Mouse (Mus musculus): ENCODE measurements around the gene Nol9. TPM values are rescaled to one million over a fixed set of nuclear protein-coding genes. Genes with fewer than 3 reads are reported as not detected.
"Not testable (repeated sequence)": the region's sequence is repeated elsewhere in the genome, so short reads cannot be mapped to it uniquely, and the experiment has no call there.

Nol9 gene
- polyA plus RNA-seq, 1 experiment = 16.0 TPM

- no peak for DNase-seq (ENCODE audit: low read depth, low spot score)
- under 1% methylated on average over 115 of the region's 115 CpGs for WGBS
Measured at GRCm38 (mm10) chr4:152009076-152010051, 29.8 kb upstream of the Nol9 start.

GRCm38 (mm10) chr4:152010091-152010706 lies 28.9 kb upstream of the Nol9 start:
- DNase-seq (ENCODE audit: low read depth, low spot score) = no peak
- WGBS = 2% methylated on average over 10 of the region's 10 CpGs

GRCm38 (mm10) chr4:152010707-152011134 lies 28.4 kb upstream of the Nol9 start:
- 6% methylated on average over 13 of the region's 13 CpGs for WGBS
- no peak for DNase-seq (ENCODE audit: low read depth, low spot score)

DNA sequence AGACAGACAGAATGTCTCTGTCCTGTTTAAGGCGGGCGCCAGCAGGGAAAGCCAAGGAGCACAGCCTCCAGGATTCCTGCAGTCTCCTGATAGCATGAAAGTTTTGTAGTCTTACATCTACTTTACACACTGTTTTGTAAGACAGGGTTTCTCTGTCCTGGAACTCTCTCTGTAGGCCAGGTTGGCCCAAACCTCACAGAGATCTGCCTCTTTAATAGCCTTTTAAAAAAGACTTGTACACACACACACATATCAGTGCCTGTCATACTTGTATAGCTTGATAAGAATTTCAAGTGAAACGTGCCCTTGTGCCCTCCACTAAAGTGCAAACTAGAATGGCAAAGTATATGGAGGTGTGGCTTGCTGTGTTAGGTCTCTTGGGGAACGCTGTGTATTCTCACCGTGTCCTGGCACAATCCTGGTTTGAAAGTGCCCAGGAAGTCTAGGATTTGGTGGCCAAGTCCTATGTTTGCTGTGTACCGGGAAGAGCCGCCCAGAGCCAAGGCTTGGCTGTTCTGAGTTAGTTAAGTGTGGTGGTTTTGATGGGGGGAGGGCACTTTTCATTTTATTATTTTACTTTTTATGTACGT lies 27.9 kb upstream of the Nol9 start:
- no peak for DNase-seq (ENCODE audit: low read depth, low spot score)
- 35% methylated on average over 8 of the region's 8 CpGs for WGBS

- no peak for DNase-seq (ENCODE audit: low read depth, low spot score)
- WGBS = 81% methylated on average over 16 of the region's 16 CpGs
Measured at GRCm38 (mm10) chr4:152012109-152012508, 27.0 kb upstream of the Nol9 start.

DNA sequence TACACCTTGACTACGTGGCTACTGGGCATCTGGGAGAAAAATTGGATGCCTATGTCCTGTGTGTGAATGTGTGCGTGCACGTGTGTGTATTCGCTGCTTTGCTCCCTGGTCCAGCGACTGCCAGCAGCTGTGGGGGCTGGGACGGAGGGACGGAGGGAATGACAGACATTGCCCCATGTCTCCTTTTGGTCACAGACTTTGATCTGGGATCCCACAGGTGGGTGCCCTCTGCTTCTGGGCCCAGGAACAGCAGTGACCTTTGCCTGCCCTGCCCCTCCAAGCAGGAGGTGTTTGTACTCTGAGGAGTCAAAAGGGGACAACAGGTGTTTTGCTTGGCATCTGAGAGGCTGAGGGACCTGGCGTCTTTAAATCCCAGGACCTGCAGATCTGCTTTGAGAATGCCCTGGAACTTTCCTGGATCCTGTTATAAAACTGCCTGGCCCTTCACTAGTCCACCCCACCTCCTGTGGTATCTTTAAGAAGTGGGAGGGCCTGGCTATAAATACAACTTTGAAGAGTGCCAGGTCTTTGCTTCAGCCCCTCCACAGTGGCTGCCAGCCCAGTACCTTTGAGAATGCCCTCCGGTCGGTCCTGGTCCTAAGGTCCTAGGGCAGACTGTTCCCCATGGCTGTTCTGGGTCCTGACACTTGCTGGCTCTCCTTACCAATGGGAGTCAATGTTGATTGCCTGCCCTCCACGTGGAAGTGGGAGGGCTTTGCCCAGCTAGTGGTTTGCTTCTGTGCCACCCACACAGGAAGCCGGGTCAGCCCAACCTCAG lies 25.9 kb upstream of the Nol9 start:
- 73% methylated on average over 12 of the region's 12 CpGs for WGBS
- DNase-seq (ENCODE audit: low read depth, low spot score) = no peak

GRCm38 (mm10) chr4:152019073-152019472 lies 20.0 kb upstream of the Nol9 start:
- DNase-seq (ENCODE audit: low read depth, low spot score) = no peak
- WGBS = 83% methylated on average over 6 of the region's 6 CpGs

- no peak for DNase-seq (ENCODE audit: low read depth, low spot score)
- WGBS = 88% methylated on average over 21 of the region's 21 CpGs
Measured at GRCm38 (mm10) chr4:152020024-152020423, 19.1 kb upstream of the Nol9 start.

GRCm38 (mm10) chr4:152021568-152022097 lies 17.5 kb upstream of the Nol9 start:
- WGBS = 71% methylated on average over 12 of the region's 12 CpGs
- no peak for DNase-seq (ENCODE audit: low read depth, low spot score)

DNA sequence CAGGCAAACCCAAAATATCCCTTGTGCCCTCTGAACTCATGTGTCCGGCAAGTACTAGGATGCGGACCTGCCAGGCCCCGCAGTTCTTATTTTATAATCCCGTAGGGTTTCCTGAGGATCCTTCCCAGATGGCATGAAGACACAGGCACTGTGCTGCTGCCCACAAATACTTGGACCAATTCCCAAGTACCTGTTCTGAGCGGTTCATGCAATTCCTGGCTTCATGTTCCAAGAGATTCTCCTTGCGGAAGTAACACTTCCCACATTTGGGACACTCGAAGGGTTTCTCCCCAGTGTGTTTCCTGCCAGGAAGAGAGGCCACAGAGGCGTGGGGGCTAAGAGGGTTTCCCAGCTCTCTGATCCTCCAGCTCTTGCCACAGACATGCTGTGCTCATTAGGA lies 16.6 kb upstream of the Nol9 start:
- DNase-seq (ENCODE audit: low read depth, low spot score) = no peak
- WGBS = 86% methylated on average over 8 of the region's 8 CpGs

DNA sequence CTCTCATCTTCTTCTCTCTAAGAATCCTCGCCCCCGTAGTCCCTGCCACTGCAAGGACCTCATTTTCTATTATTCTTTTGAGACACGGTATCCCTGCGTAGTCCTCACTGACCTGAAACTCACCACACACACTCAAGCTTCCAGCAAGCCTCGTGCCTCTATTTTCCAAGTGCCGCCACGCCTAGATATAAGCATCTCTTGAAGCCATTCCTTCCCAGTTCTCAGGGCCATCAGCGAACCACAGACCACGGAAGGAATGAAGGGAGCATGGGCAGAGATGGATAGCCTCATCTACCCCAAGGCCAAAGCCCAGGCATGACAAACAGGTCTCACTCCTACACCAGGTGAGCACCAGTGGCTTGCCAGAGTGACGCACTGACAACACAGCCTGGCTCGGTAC lies 14.6 kb upstream of the Nol9 start:
- WGBS = 85% methylated on average over 11 of the region's 11 CpGs
- no peak for DNase-seq (ENCODE audit: low read depth, low spot score)

- no peak for DNase-seq (ENCODE audit: low read depth, low spot score)
- WGBS = 1% methylated on average over 41 of the region's 41 CpGs
Measured at GRCm38 (mm10) chr4:152026751-152027508, 12.2 kb upstream of the Nol9 start.

GRCm38 (mm10) chr4:152027524-152027923 lies 11.6 kb upstream of the Nol9 start, which contains the start of gene Zbtb48:
Zbtb48 (minus strand) TSS chr4:152027671.
- under 1% methylated on average over 35 of the region's 35 CpGs for WGBS
- peak; percentile 98 for DNase-seq (ENCODE audit: low read depth, low spot score)

DNA sequence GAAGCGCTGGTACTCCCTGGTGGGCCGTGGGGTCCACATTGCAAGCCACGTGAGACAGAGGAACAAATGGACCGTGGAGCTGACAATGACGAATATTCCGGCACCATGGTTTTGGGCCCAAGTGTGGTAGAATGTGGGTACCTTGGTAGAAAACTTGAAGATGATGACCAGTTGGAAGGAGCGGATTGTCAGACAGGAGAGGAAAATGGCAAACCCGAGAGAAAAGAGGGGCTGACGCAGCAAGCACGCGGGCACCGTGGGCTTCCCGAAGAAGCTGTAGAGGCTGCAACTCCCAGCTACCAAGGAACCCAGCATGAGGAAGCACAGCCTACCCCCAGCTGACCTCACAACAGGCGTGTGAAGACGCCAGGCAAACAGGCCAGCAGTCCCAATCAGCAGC lies 10.7 kb upstream of the Nol9 start:
- no peak for DNase-seq (ENCODE audit: low read depth, low spot score)
- WGBS = 64% methylated on average over 15 of the region's 15 CpGs

GRCm38 (mm10) chr4:152029087-152029486 lies 10.0 kb upstream of the Nol9 start:
- DNase-seq (ENCODE audit: low read depth, low spot score) = no peak
- 33% methylated on average over 5 of the region's 5 CpGs for WGBS

- DNase-seq (ENCODE audit: low read depth, low spot score) = no peak
- 65% methylated on average over 4 of the region's 4 CpGs for WGBS
Measured at GRCm38 (mm10) chr4:152029997-152030396, 9.1 kb upstream of the Nol9 start.

- WGBS = 73% methylated on average over 13 of the region's 13 CpGs
- DNase-seq (ENCODE audit: low read depth, low spot score) = no peak
Measured at GRCm38 (mm10) chr4:152032922-152033321, 6.2 kb upstream of the Nol9 start.

DNA sequence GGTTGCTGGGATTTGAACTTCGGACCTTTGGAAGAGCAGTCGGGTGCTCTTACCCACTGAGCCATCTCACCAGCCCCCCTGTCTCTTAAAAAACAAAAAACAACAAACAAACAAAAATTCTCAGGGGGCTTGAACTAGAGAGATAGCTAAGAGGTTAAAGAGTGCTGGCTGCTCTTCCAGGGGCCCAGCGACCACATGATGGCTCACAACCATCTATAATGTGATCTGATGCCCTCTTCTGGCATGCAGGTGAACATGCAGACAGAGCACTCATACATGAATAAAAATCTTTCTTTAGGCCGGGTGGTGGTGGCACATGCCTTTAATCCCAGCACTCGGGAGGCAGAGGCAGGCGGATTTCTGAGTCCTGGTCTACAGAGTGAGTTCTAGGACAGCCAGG lies 2.7 kb upstream of the Nol9 start:
- 88% methylated on average over 6 of the region's 6 CpGs for WGBS
- DNase-seq (ENCODE audit: low read depth, low spot score) = not testable (repeated sequence)

Data from large intestine, adult 2 months (tissue).